Mouse (Mus musculus) kidney, adult 2 months (tissue): ENCODE data around the gene Mrpl37. TPM values are rescaled to one million over a fixed set of nuclear protein-coding genes. Genes with fewer than 3 reads are reported as not detected.

Source experiments
- DNase-seq: peaks from one replicate; pipeline ENCODE4 v3.0.0; 2021
- H3K27ac ChIP-seq: fragments of 200-500 bp; 2 replicates; pipeline ENCODE4 v1.5.1; 2012; ENCODE audit warnings: low read depth, low read length, control low read depth, inconsistent platforms; ENCODE audit not compliant: insufficient read depth
- H3K27me3 ChIP-seq: fragments of 200-500 bp; replicated peaks from 2 replicates; pipeline ENCODE4 v1.6.1; 2012; ENCODE audit warnings: mild to moderate bottlenecking, moderate library complexity, low read length, inconsistent platforms; ENCODE audit not compliant: control insufficient read depth, insufficient read depth
- H3K36me3 ChIP-seq: fragments of 200-500 bp; 2 replicates; pipeline ENCODE4 v1.6.1; 2012; ENCODE audit warnings: mild to moderate bottlenecking, moderate library complexity, low read length, inconsistent platforms; ENCODE audit not compliant: control insufficient read depth, insufficient read depth
- H3K4me1 ChIP-seq: fragments of 200-500 bp; 2 replicates; pipeline ENCODE4 v1.6.1; 2011; ENCODE audit warnings: low read length; ENCODE audit not compliant: control insufficient read depth, insufficient read depth
- H3K4me3 ChIP-seq: fragments of 200-500 bp; 2 replicates; pipeline ENCODE4 v1.5.1; 2011; ENCODE audit warnings: mild to moderate bottlenecking, low read depth, low read length, control low read depth; ENCODE audit not compliant: insufficient read depth
- CTCF ChIP-seq: fragments of 200-500 bp; conservative IDR thresholded peaks from 2 replicates; pipeline ENCODE4 v1.5.1; 2011; ENCODE audit warnings: low read depth, mild to moderate bottlenecking, control low read depth, low read length, moderate library complexity, mixed read lengths; ENCODE audit not compliant: insufficient read depth, insufficient read length
- POLR2A ChIP-seq: fragments of 200-500 bp; IDR thresholded peaks from one replicate; pipeline ENCODE4 v1.6.1; 2011; ENCODE audit warnings: low read depth, low read length, control low read depth
- WGBS: fragments of 180-500 bp; shearing (Covaris S2); methylation state at CpG from one replicate; pipeline ENCODE4 v1.1.7; 2018; 5-methylcytosine and 5-hydroxymethylcytosine counted together
- polyA plus RNA-seq: library from polyadenylated mRNA; depleted of rRNA; stranded (reverse); fragments of >200 nt; gene quantifications from 2 replicates; pipeline ENCODE4 v1.2.3, GENCODE M21; 2012

Mrpl37 gene
- polyA plus RNA-seq, 1 experiment: 111 TPM

- DNase-seq: peak; percentile 71
- TF ChIP-seq CTCF: no peak
- no peak for TF ChIP-seq POLR2A
- WGBS: 67% methylated on average over 5 of the region's 5 CpGs
- Histone ChIP-seq H3K27ac (no peak overlapping the region), H3K27me3 (no peaks in the 10 kb centered on the region), H3K4me1 (peaks cover 41% of the 10 kb centered on the region), H3K36me3 (no peaks in the 10 kb centered on the region), H3K4me3 (no peak overlapping the region)
Observed at GRCm38 (mm10) chr4:107020287-107021000, 46.2 kb downstream of the Mrpl37 start.

DNA sequence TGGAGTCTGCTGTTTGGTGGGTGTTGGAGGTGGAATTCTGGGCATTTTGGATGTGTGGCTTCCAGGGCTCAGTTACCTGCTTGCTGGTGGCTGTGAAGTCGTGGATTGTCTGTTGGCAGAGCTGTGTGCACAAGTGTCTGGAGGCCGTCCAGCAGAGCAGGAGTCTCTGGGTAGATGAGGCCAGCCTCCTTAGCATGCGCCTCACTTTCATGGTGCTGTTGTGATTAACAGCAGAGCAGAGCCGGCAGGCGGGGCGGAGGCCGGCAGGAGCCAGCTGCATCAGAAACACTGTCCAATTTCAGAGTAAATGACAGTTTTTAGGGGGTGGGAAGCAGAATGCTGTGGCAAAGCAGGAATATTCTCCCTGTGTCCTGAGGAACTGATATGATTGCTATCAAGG is 47.6 kb downstream of the Mrpl37 start:
- DNase-seq: peak; percentile 62
- H3K4me1 ChIP-seq: peaks cover 47% of the 10 kb centered on the region

DNA sequence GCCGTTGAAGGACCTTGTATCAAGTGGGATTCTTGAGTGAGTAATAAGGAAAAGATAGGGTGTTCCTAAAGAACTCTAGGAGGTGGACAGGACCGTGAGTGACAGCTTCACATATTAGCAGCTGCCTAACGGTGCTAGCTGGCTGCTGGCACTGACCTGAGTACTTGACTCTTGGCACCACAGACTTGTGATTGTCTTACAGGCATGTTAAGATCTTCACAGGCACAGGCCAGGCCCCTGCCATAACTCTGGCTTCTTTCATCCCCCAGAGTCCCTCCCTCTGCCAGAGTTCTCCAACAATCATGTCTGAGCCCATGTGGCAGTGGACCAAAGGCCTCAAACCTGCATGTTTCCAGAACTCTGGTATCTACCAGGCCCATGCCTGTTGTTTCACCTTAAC is 48.1 kb downstream of the Mrpl37 start:
- DNase-seq: no peak
- no peak overlapping the region for H3K27ac ChIP-seq
- peaks cover 52% of the 10 kb centered on the region for H3K4me1 ChIP-seq
- 81% methylated on average over 3 of the region's 3 CpGs for WGBS
- no peak for TF ChIP-seq POLR2A
- no peak for TF ChIP-seq CTCF
- H3K27me3 ChIP-seq: no peaks in the 10 kb centered on the region
- H3K4me3 ChIP-seq: no peak overlapping the region
- H3K36me3 ChIP-seq: no peaks in the 10 kb centered on the region

More for the DNA sequence above, 47.6 kb downstream of the Mrpl37 start:
- TF ChIP-seq POLR2A: no peak
- TF ChIP-seq CTCF: no peak
- Histone ChIP-seq H3K27me3 (no peaks in the 10 kb centered on the region), H3K27ac (no peak overlapping the region), H3K4me3 (no peak overlapping the region), H3K36me3 (no peaks in the 10 kb centered on the region)
- WGBS: 56% methylated on average over 7 of the region's 7 CpGs

DNA sequence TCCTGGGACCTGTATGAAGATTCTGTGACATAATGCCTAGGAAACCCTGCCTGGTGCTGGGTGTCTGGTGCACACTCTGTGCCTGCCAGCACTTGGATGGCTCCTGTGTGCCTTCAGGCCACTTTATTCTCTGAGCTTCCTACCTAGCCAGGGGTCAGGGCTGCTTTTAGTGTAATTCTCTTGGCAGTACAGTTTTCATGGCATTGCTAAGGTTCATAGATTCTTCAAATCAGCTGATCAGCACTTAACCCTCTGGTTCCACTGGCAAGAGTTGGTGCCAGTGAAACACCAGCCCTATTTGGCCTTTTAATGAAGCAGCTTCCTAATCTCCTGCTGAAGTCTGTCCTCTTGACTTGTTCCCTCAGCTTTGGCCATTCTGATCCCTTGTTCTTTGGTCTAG is 49.4 kb downstream of the Mrpl37 start:
- Histone ChIP-seq H3K4me3 (no peak overlapping the region), H3K36me3 (no peaks in the 10 kb centered on the region), H3K4me1 (peaks cover 62% of the 10 kb centered on the region), H3K27me3 (no peaks in the 10 kb centered on the region), H3K27ac (no peak overlapping the region)
- peak; percentile 53 for DNase-seq
- TF ChIP-seq POLR2A: no peak
- TF ChIP-seq CTCF: no peak

DNA sequence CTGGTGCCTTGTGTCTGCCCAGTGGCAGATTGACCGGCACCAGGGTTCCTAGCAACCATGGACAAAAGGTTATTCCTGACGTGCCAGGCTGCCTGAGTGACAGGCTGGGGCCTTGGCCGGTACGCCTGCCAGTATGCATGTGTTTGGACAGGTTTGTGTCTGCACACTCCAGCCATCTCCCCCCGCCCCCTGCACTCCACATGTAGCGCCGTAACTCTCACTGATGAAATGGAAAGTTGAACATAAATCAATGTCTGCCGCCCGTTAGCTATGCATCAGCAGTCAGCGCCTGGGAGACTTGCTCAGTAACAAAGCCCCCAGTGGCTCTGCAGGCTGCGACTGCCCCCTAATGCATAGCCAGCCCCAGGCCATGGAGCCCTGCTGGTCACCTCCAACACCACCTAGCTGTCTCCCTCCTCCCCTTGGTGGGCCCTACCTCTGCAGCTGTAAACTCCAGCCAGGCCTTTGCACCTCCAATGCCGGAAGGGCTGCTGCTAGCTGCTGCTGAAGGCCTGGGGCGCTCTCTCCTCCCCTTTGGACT is 50.6 kb downstream of the Mrpl37 start:
- Histone ChIP-seq H3K4me3 (no peak overlapping the region), H3K36me3 (no peaks in the 10 kb centered on the region), H3K27ac (peak overlapping the region; percentile 61), H3K27me3 (no peaks in the 10 kb centered on the region), H3K4me1 (peaks cover 65% of the 10 kb centered on the region)
- 31% methylated on average over 13 of the region's 13 CpGs for WGBS
- TF ChIP-seq POLR2A: no peak
- TF ChIP-seq CTCF: no peak; the same call in 1 of the 2 replicates
- peak; percentile 83 for DNase-seq

DNA sequence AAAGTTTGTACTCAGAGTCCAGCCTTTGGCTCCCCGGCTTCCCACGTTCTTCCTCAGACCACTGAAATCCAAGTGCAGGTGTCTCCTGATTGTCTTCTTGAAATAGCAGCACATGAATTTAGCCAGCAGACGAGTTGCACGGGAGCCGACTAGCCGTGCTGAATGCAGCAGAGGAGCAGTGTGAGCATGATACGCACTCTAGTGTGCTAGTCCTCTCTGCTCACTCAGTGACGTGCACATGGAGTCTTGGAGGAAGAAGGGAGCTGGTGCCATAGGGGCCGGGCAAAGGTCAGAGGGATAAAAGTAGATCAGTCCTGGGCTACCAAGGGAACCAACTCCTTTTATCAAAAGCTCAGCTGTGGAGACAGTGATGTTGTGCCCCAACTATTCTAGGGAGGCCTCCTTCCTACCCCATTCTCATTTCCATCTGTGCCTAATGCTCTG is 52.8 kb downstream of the Mrpl37 start:
- Histone ChIP-seq H3K36me3 (no peaks in the 10 kb centered on the region), H3K27ac (peak overlapping the region; percentile 25), H3K4me1 (peaks cover 55% of the 10 kb centered on the region), H3K4me3 (no peak overlapping the region), H3K27me3 (no peaks in the 10 kb centered on the region)
- TF ChIP-seq CTCF (no peak), POLR2A (no peak)
- WGBS: 67% methylated on average over 9 of the region's 9 CpGs
- DNase-seq: peak; percentile 61

DNA sequence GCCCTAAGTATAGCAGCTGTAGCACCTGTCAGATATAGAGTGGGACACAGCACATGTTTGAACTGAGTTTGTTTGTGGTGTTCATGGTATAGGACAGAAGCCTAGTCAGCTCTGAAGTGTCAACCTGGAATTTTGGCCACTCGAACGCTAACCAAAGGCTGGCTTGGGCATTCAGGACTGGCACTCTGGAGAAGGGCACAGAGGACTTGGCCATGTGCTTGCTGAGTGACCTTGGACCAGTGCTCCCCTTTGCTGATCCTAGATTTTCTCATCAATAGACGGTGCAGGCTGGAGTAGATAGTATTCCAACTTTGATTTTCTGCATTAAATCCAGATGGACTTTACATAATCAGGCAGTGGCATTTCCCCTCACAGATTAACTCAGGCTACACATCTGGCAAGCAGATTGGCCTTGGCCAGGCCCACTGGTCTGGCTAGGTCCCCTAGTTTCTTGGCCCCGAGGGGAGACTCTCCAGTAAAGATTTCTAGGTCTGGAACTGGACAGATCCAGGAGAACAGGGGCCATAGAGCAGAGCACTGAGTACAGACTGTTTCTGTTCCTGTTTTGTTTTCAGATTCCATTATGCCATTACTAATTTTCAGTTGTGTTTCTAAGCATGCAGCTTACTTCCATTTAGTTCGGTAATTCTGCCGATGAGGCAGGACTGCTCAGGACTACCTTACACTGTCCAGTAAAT is 53.4 kb downstream of the Mrpl37 start:
- no peak for TF ChIP-seq CTCF
- TF ChIP-seq POLR2A: no peak
- Histone ChIP-seq H3K36me3 (no peaks in the 10 kb centered on the region), H3K4me1 (peaks cover 51% of the 10 kb centered on the region), H3K27ac (peak overlapping the region; percentile 49), H3K4me3 (no peak overlapping the region), H3K27me3 (no peaks in the 10 kb centered on the region)
- DNase-seq: peak; percentile 87
- 40% methylated on average over 6 of the region's 6 CpGs for WGBS
